Mouse (Mus musculus): ENCODE results near the gene Smyd4.

GRCm38 (mm10) chr11:75325969-75326311 is 22.3 kb upstream of the Smyd4 start:
- TF ChIP-seq CTCF (IDR thresholded peaks at IDR 0.05; ENCODE audit: insufficient read depth, low read length) (no peak), POLR2A (IDR thresholded peaks at IDR 0.05; ENCODE audit: borderline replicate concordance, extremely low read depth, low read depth, low read length) (no peak)
